Mouse (Mus musculus) kidney, postnatal 4 days (tissue): Measurements from ENCODE around the gene Tsnaxip1.

Experiments
- DNase-seq, 2 experiments: peaks; one replicate each; pipeline ENCODE4 v3.0.0; 2021; ENCODE audit warnings: mixed read lengths in 2 of 2

The Tsnaxip1 gene

DNA sequence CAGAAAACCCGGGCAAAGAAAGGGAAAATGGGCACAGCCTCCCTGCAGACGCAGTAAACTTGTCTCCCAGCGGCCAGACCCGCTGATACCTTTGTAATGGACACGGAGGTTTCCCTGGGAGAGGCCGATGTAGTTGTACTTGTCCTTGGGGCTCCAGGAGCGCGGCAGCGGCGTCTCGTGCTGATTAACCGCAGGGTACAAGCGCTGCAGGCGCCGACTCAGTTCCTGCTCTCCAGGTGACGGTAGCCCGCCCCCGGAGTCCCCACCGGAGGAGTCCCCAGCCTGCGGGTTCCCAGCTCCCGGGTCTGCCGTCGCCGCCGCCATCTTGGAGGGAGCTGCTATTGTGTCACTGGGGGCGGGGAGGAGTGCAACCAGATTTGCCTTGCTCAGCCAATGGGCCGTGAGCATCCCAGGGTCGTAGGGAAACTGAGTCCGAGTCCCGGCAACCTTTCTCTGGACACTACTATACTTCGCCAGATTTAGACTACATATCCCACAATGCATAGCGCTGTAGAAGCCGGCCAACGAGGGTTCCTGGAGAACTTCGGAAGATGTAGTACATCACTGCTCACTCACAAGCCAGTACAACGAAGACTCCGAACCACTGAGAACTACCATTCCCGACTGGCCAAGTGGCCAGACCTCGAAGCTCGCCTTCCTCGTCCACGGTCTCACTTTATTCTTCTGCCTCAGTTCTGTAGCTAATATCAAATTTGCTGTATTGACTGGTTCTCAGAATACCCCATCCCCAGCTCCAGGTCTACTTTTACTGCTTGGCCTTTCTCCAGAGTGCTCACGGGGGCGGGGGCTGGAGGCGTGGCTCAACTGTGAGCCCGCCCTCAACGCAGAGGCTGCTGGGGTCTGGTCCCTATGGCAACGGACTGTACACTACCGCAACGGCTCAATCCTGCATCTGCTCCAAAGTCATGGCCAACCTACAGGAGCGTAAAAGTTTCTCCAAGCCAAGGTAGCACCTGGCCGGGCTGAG, at the start of gene Tsnaxip1, which contains the start of gene Ranbp10:
Tsnaxip1 (plus strand) TSS at position 871 of the 988 bp plus-strand sequence.
Ranbp10 (minus strand) TSS at position 490 of the 988 bp plus-strand sequence.
- DNase-seq, result peak; percentile 94 to 97

GRCm38 (mm10) chr8:105777833-105778232, 49.7 kb upstream of the Tsnaxip1 start:
- DNase-seq, result no peak

DNA sequence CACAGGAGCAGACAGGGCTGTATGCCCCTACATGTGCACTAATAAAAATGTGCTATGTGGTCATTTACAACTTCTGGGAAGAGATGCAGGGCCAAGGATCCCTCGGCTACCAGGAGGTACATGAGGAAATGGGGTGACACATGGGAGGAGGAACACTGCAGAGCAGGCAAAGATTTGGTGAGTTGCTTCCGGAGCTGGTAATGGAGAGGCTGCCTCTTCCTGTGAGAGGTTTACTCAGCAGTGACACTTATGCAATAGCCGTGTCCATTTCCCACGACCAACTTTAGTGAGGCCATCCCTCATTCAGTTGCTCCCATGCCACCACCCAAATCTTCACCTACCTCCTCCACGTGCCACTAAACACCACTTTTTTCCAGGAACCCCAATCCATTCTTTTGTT, 47.2 kb upstream of the Tsnaxip1 start:
- DNase-seq, result no peak

DNA sequence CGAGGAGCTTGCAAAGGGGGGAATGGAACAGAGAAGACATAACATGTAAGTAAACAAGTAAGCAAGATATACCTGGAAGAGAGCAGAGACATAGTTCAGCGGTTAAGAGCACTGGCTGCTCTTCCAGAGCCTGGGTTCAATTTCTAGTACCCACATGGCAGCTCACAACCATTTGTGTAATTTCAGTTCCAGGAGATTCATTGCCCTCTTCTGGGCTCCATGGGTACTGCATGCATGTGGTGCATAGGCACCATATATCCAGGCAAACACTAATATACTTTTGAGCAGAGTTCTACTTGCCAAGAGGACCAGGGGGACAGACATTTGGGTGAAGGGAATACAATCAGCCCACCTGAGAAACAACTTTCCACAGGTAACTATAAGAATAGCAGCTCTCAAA, 39.3 kb upstream of the Tsnaxip1 start:
- DNase-seq, result peak; percentile 79 to 80

- DNase-seq, result no peak
Observed at GRCm38 (mm10) chr8:105788927-105789326, 38.6 kb upstream of the Tsnaxip1 start.

- DNase-seq, result no peak
Observed at GRCm38 (mm10) chr8:105789626-105790025, 37.9 kb upstream of the Tsnaxip1 start.

GRCm38 (mm10) chr8:105793331-105793730, 34.2 kb upstream of the Tsnaxip1 start:
- DNase-seq, result no peak

GRCm38 (mm10) chr8:105794009-105794598, 33.4 kb upstream of the Tsnaxip1 start:
- DNase-seq, result no peak

GRCm38 (mm10) chr8:105795785-105796184, 31.7 kb upstream of the Tsnaxip1 start:
- DNase-seq, result no peak

- no peak for DNase-seq
Observed at GRCm38 (mm10) chr8:105798408-105798807, 29.1 kb upstream of the Tsnaxip1 start.

GRCm38 (mm10) chr8:105799091-105799812, 28.3 kb upstream of the Tsnaxip1 start:
- peak; percentile 81 to 88 for DNase-seq

DNA sequence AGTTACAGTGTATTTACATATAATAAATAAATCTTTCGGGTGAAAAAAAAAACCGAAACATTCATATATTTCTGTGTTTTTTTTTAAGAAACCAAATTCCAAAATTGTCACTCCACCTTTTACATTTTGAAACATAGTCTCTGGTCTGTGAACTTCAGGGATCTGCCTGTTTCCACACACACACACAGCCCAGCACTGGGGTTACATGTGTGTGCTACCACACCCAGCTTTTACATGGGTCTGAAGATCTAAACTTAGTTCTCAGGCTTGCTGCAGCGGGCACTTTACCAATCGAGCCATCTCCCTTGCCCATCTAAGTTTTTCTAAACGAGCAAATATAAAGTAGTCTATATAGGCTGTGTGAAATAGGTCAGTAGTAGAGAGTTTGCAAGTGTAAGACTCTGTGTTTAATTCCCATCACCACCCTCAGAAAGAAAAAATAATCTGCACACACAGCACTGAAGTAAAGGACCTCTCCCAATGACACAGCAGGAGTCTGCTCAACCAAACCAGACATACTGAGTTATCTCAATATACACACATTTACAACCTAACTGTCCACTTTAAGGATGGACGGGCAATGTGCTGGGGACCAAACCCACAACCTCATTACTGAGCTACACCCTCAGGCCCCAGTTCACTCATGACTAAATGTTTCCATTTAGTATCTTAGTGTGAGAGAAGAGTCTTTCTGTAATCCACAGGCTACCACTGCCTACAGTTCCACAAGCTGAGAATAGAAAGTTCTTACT, 26.2 kb upstream of the Tsnaxip1 start:
- no peak for DNase-seq

- DNase-seq, result peak; percentile 25 to 48
Observed at GRCm38 (mm10) chr8:105804797-105805196, 22.7 kb upstream of the Tsnaxip1 start.

DNA sequence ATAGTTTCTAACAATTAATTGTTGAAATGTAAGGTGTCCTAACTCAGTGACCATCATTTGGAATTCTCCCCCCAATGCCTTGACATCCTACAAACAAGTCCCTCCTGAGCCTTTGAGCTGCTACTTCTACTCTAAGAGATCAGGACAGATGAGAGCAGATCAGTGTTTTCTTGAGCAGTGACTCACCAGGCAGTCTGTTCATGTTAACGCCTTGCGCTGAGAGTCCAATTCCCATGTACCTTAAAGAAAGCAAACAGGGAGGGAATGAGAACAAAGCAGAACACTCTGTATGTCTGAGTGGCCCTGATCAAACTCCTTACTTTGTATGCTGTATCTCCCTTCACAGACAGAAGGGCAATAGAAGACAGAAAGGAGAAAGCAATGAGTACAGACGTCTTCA, 22.2 kb upstream of the Tsnaxip1 start:
- DNase-seq, result no peak

DNA sequence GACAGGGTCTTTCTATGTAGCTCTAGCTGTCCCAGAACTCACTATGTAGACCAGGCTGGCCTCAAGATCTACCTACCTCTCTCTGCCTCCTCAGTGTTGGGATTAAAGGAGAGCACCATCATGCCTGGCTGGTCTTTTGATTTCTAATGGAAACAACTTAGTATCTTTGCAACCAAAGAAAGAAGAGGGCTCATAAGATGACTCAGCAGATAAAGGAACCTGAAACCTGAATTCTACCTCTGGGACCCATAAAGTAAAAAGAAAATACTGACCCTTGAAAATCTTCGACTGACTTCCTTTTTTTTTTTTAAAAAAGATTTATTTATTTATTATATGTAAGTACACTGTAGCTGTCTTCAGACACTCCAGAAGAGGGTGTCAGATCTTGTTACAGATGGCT, 21.6 kb upstream of the Tsnaxip1 start:
- no peak for DNase-seq

- DNase-seq, result peak in 1 of 2 experiments; percentile 30
Observed at GRCm38 (mm10) chr8:105807766-105808165, 19.8 kb upstream of the Tsnaxip1 start.

GRCm38 (mm10) chr8:105808480-105808879, 19.1 kb upstream of the Tsnaxip1 start:
- peak in 1 of 2 experiments; percentile 26 for DNase-seq

GRCm38 (mm10) chr8:105810245-105810786, 17.2 kb upstream of the Tsnaxip1 start:
- DNase-seq, result no peak

DNA sequence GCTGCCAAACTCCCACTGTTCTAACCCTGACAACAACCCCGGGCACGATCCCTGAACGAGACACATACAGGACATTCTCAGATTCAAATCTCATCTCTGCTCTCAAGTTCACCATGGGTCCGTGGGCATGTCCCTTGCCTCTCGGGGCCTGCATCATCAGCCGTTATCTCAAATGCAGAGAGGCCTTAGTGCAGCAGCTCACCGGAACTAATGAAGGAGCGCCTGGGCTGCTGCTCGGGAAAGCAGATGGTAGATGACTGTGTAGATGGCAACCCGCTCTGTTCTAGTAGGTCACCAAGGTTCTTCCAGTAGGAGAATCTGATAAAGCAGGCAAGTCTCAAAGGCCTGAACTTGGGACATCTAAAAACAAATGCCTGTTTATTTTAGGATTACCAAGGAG, 16.5 kb upstream of the Tsnaxip1 start:
- no peak for DNase-seq

- no peak for DNase-seq
Observed at GRCm38 (mm10) chr8:105811543-105811942, 16.0 kb upstream of the Tsnaxip1 start.

- no peak for DNase-seq
Observed at GRCm38 (mm10) chr8:105812511-105812910, 15.0 kb upstream of the Tsnaxip1 start.

DNA sequence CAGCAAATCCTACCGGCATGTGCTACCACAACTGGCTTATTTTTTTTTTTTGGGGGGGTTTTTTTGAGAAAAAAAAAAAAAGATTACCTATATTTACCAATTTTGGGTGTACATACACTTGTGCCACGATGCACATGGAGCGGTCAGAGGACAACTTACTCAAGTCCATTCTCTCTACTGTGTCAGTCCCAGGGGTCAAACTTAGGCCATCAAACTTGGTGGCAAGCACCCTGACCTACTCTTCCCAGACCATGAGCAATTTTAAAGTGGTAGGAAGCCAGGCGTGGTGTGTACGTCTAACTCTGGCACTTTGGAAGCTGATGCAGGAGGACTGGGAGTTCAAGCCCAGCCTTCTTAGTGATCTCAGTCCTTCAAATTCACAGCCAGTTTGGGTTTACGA, 14.3 kb upstream of the Tsnaxip1 start:
- no peak for DNase-seq
